Mouse (Mus musculus): Measurements from ENCODE around the gene Foxp1. TPM values are rescaled to one million over a fixed set of nuclear protein-coding genes. Genes with fewer than 3 reads are reported as not detected.

The Foxp1 gene
- polyA plus RNA-seq, 1 experiment from 2014 or later, result 66.8 TPM

- WGBS, result 64% methylated on average over 6 of the region's 6 CpGs
Observed at GRCm38 (mm10) chr6:99436371-99436770, 86.2 kb downstream of the Foxp1 start.

DNA sequence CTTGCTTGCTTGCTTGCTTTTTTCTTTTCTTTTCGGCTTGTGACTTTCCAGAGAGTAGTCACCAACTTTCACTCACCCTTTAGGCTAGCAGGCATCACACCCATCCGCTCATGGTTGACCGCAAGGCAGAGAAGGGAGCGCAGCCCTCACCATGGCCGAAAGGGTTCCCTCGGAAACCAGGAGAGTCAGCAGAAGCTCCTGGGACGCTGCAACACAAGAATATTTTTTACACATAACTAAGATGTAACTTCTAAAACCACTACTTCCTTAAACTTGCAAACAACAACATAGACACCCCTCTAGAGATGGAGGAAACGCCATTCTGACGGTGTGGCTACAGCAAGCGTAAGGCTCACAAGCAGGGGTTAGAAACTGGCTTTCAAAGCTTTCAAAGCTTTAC is 87.4 kb downstream of the Foxp1 start:
- no peak overlapping the region for H3K4me2 ChIP-seq
- H3K27me3 ChIP-seq, result no peaks in the 10 kb centered on the region
- no peak overlapping the region for H3K4me3 ChIP-seq
- no peak overlapping the region for H3K9ac ChIP-seq
- H3K9me3 ChIP-seq (replicated peaks), result no peaks in the 10 kb centered on the region
- whole genome bisulfite sequencing, result 94% methylated on average over 10 of the region's 10 CpGs
- no peak for ATAC-seq (replicated peaks; ENCODE audit: insufficient number of reproducible peaks, insufficient read depth, low FRiP score, low read depth)
- peaks cover 17% of the 10 kb centered on the region for H3K4me1 ChIP-seq (replicated peaks)
- H3K27ac ChIP-seq, result no peak overlapping the region
- H3K36me3 ChIP-seq, result peaks cover 15% of the 10 kb centered on the region; the same call in 1 of the 2 replicates

More at GRCm38 (mm10) chr6:99436371-99436770, 86.2 kb downstream of the Foxp1 start:
- Histone ChIP-seq H3K4me1 (replicated peaks) (peaks cover 29% of the 10 kb centered on the region), H3K27me3 (no peaks in the 10 kb centered on the region), H3K9ac (no peak overlapping the region), H3K36me3 (peaks cover 15% of the 10 kb centered on the region; the same call in 1 of the 2 replicates), H3K4me2 (no peak overlapping the region), H3K9me3 (replicated peaks) (no peaks in the 10 kb centered on the region), H3K4me3 (no peak overlapping the region), H3K27ac (no peak overlapping the region; the same call in 1 of the 2 replicates)
- ATAC-seq (replicated peaks; ENCODE audit: insufficient number of reproducible peaks, insufficient read depth, low FRiP score, low read depth), result no peak

GRCm38 (mm10) chr6:99433006-99433405 is 89.5 kb downstream of the Foxp1 start:
- H3K4me2 ChIP-seq, result no peak overlapping the region
- H3K9ac ChIP-seq, result no peak overlapping the region
- H3K4me1 ChIP-seq (replicated peaks), result peaks cover 4% of the 10 kb centered on the region
- 90% methylated on average over 9 of the region's 9 CpGs for WGBS
- no peak overlapping the region for H3K27ac ChIP-seq
- no peak overlapping the region for H3K4me3 ChIP-seq
- ATAC-seq (replicated peaks; ENCODE audit: insufficient number of reproducible peaks, insufficient read depth, low FRiP score, low read depth), result no peak
- peaks cover 15% of the 10 kb centered on the region; the same call in 1 of the 2 replicates for H3K36me3 ChIP-seq
- H3K9me3 ChIP-seq (replicated peaks), result no peaks in the 10 kb centered on the region
- H3K27me3 ChIP-seq, result no peaks in the 10 kb centered on the region

GRCm38 (mm10) chr6:99431941-99432340 is 90.6 kb downstream of the Foxp1 start:
- Histone ChIP-seq H3K4me1 (replicated peaks) (peaks cover 6% of the 10 kb centered on the region), H3K9me3 (replicated peaks) (no peaks in the 10 kb centered on the region), H3K9ac (no peak overlapping the region), H3K36me3 (peaks cover 15% of the 10 kb centered on the region; the same call in 1 of the 2 replicates), H3K27ac (no peak overlapping the region), H3K4me2 (no peak overlapping the region), H3K27me3 (no peaks in the 10 kb centered on the region), H3K4me3 (no peak overlapping the region)
- WGBS, result 70% methylated on average over 4 of the region's 4 CpGs
- ATAC-seq (replicated peaks; ENCODE audit: insufficient number of reproducible peaks, insufficient read depth, low FRiP score, low read depth), result no peak

DNA sequence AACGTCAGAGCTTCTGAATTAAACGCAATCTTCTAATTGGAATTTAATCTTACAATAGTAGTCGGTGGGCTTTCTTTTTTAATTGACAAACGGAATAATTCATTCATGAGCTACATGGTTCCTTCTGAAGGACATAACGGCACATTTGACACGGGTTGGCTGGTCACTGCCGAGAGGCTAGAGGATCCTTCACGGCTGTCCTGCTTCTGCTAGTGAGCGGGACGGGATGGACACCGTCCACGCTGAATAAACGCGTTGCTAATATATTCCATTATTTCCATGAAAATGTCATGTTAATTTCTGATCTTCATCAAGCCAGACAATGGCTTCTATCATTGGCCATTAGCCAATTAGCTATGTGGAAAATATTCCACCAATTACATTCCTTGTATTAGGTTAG is 92.0 kb downstream of the Foxp1 start:
- ATAC-seq (replicated peaks; ENCODE audit: insufficient number of reproducible peaks, insufficient read depth, low FRiP score, low read depth), result no peak
- H3K27ac ChIP-seq, result no peak overlapping the region

DNA sequence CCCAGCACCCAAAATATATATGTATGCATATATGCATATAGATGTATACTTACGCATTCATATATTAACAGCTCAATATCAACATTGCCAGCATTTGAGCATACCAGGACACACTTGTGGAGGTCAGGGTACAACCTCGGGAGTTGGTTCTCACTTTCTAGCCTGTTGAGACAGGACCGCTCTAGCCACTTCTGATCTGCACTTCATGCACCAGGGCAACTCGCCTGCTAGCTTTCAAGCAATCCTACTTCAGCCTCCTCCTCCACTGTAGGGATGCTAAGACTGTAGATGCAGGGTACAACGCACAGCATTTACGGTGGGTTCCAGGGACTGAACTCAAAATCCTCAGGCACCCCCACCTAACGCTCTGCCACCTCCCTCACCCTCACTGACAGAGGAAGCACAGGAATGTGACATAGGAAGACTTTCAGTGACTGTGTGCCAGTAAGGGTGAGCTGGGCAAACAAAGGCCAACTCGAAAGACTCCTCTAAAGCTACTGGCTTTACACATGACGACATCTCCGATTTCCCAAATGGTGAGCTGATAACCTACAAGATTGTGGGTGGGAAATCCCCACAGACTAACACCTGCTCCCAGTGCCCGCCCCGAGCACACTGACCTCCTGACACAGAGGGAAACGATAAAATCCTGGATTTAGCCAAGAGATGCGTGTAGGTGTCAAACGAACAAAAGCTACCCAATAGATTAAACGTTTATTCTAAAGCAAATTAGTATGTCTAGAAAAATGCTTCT is 93.0 kb downstream of the Foxp1 start:
- ATAC-seq (replicated peaks; ENCODE audit: insufficient number of reproducible peaks, insufficient read depth, low FRiP score, low read depth), result no peak
- Histone ChIP-seq H3K36me3 (peaks cover 10% of the 10 kb centered on the region; the same call in 1 of the 2 replicates), H3K4me2 (no peak overlapping the region), H3K27ac (no peak overlapping the region), H3K27me3 (no peaks in the 10 kb centered on the region), H3K9ac (no peak overlapping the region), H3K4me1 (replicated peaks) (peaks cover 13% of the 10 kb centered on the region), H3K4me3 (no peak overlapping the region), H3K9me3 (replicated peaks) (no peaks in the 10 kb centered on the region)
- WGBS, result 73% methylated on average over 16 of the region's 16 CpGs

More for the DNA sequence above, 92.0 kb downstream of the Foxp1 start:
- Histone ChIP-seq H3K27me3 (no peaks in the 10 kb centered on the region), H3K36me3 (peaks cover 15% of the 10 kb centered on the region; the same call in 1 of the 2 replicates), H3K4me3 (no peak overlapping the region), H3K4me2 (no peak overlapping the region), H3K4me1 (replicated peaks) (peaks cover 6% of the 10 kb centered on the region), H3K9ac (no peak overlapping the region), H3K9me3 (replicated peaks) (no peaks in the 10 kb centered on the region)
- 94% methylated on average over 14 of the region's 14 CpGs for WGBS

GRCm38 (mm10) chr6:99428961-99429360 is 93.6 kb downstream of the Foxp1 start:
- no peak for ATAC-seq (replicated peaks; ENCODE audit: insufficient number of reproducible peaks, insufficient read depth, low FRiP score, low read depth)
- Histone ChIP-seq H3K9ac (no peak overlapping the region), H3K36me3 (peaks cover 4% of the 10 kb centered on the region; the same call in 1 of the 2 replicates), H3K9me3 (replicated peaks) (no peaks in the 10 kb centered on the region), H3K4me2 (no peak overlapping the region), H3K27me3 (no peaks in the 10 kb centered on the region), H3K4me1 (replicated peaks) (peaks cover 13% of the 10 kb centered on the region), H3K4me3 (no peak overlapping the region), H3K27ac (no peak overlapping the region)
- WGBS, result 65% methylated on average over 2 of the region's 2 CpGs

DNA sequence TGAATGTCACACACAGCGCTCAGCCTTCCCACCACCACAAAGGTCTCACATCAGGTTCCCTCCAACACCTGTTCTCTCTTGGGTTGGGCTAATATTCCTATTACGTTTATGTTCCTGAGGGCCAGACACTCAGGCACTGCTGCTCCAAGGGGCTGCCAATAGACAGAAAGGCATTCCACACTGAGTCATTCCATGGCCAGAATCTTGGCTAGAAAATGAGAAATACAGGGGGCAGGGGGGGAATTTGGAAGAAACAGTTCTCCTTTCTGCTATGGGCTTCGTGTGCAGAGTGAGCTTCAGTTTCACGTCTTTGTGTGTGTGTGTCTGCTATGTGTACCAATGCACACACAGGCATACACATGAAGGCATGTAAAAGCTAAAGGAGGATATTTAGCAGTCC is 95.2 kb downstream of the Foxp1 start:
- no peaks in the 10 kb centered on the region for H3K9me3 ChIP-seq (replicated peaks)
- no peak overlapping the region for H3K4me3 ChIP-seq
- H3K4me1 ChIP-seq (replicated peaks), result peaks cover 10% of the 10 kb centered on the region
- H3K27me3 ChIP-seq, result no peaks in the 10 kb centered on the region
- ATAC-seq (replicated peaks; ENCODE audit: insufficient number of reproducible peaks, insufficient read depth, low FRiP score, low read depth), result no peak
- no peak overlapping the region for H3K9ac ChIP-seq
- H3K36me3 ChIP-seq, result no peaks in the 10 kb centered on the region
- whole genome bisulfite sequencing, result 74% methylated on average over 4 of the region's 4 CpGs
- H3K4me2 ChIP-seq, result no peak overlapping the region
- no peak overlapping the region for H3K27ac ChIP-seq

DNA sequence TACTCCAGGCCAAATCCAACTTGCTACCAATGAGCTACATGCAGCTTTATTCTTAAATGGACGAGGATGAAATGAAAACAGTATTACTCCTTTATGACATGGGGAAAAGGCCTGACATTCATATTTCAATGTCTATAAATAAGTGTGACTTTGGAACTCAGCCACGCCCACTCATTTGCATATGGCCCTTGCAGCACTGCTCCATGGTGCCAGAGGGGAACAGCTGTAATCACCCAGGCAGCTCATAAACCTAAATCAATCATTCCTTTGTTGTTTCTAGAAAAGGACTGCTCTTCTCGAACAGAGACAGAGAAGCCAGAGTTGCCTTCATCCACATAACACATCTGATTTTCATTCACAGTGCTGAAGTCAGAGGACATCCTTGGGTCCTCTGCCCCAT is 97.5 kb downstream of the Foxp1 start:
- Histone ChIP-seq H3K9me3 (replicated peaks) (no peaks in the 10 kb centered on the region), H3K4me1 (replicated peaks) (peaks cover 9% of the 10 kb centered on the region), H3K9ac (no peak overlapping the region), H3K4me3 (no peak overlapping the region), H3K4me2 (no peak overlapping the region), H3K36me3 (no peaks in the 10 kb centered on the region), H3K27me3 (no peaks in the 10 kb centered on the region), H3K27ac (no peak overlapping the region)
- WGBS, result 60% methylated on average over 3 of the region's 3 CpGs
- no peak for ATAC-seq (replicated peaks; ENCODE audit: insufficient number of reproducible peaks, insufficient read depth, low FRiP score, low read depth)

DNA sequence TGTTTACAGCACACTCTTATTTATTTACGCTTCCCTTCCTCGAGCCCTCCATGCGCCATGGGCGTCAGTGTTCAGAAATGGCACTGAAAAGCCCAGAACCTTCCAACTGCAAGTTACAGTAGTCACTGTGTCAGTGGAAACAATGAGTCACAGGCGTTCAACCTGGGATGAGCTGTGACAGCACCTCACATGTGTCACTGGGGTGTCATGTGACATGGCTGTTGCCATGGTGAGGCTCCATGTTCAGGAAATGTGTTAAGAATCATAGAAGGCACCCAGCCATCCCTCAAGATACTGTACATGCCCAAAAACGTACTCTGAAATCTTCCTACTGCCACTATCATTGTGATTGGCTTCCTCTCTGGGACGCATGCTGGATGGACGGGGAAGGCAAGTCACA is 101.9 kb downstream of the Foxp1 start:
- peaks cover 6% of the 10 kb centered on the region; the same call in 1 of the 2 replicates for H3K4me1 ChIP-seq (replicated peaks)
- no peak overlapping the region for H3K4me2 ChIP-seq
- no peak for ATAC-seq (replicated peaks; ENCODE audit: insufficient number of reproducible peaks, insufficient read depth, low FRiP score, low read depth)
- no peak overlapping the region for H3K27ac ChIP-seq
- H3K27me3 ChIP-seq, result no peaks in the 10 kb centered on the region
- 84% methylated on average over 8 of the region's 8 CpGs for WGBS
- no peaks in the 10 kb centered on the region for H3K9me3 ChIP-seq (replicated peaks)
- no peak overlapping the region for H3K4me3 ChIP-seq
- H3K36me3 ChIP-seq, result no peaks in the 10 kb centered on the region
- H3K9ac ChIP-seq, result no peak overlapping the region

DNA sequence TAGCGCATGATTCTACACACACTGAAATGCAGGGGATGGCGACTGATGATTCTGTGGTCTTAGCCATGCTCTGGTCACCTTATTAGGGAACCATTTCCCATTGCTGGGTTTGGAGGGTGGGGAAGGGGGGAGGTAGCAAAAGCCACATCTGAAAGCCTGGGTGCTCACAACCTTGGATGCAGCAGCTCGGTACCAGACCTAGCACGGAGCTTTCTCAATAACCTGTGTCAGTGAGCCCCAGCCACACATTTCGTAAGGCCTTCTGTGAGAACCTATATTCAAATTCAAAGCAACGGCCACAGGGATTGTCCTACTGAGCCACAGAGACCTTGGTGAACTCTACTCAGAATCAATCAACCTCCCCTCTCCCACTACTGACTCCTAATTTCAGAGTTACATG is 109.9 kb downstream of the Foxp1 start:
- no peaks in the 10 kb centered on the region; the same call in 1 of the 2 replicates for H3K4me1 ChIP-seq (replicated peaks)
- no peak overlapping the region for H3K4me2 ChIP-seq
- WGBS, result 92% methylated on average over 6 of the region's 6 CpGs
- no peak for ATAC-seq (replicated peaks; ENCODE audit: insufficient number of reproducible peaks, insufficient read depth, low FRiP score, low read depth)
- H3K27me3 ChIP-seq, result no peaks in the 10 kb centered on the region
- H3K36me3 ChIP-seq, result no peaks in the 10 kb centered on the region
- H3K4me3 ChIP-seq, result no peak overlapping the region
- H3K9me3 ChIP-seq (replicated peaks), result no peaks in the 10 kb centered on the region
- H3K27ac ChIP-seq, result no peak overlapping the region
- H3K9ac ChIP-seq, result no peak overlapping the region

- no peak for ATAC-seq (replicated peaks; ENCODE audit: insufficient number of reproducible peaks, insufficient read depth, low FRiP score, low read depth)
- Histone ChIP-seq H3K9me3 (replicated peaks) (no peaks in the 10 kb centered on the region), H3K4me3 (no peak overlapping the region), H3K4me2 (no peak overlapping the region), H3K36me3 (no peaks in the 10 kb centered on the region), H3K27me3 (no peaks in the 10 kb centered on the region), H3K9ac (no peak overlapping the region), H3K4me1 (replicated peaks) (peaks cover 5% of the 10 kb centered on the region; the same call in 1 of the 2 replicates), H3K27ac (no peak overlapping the region)
- WGBS, result 78% methylated on average over 5 of the region's 5 CpGs
Observed at GRCm38 (mm10) chr6:99409602-99410001, 112.9 kb downstream of the Foxp1 start.
